Mouse (Mus musculus) liver, postnatal 0 days (tissue): Measurements from ENCODE around the gene Irf4.

Source experiments
- CTCF ChIP-seq: sonication (generic); IDR thresholded peaks from 2 replicates; pipeline ENCODE4 v1.5.1; 2016; ENCODE audit warnings: antibody characterized with exemption, low read depth
- EP300 ChIP-seq: IDR thresholded peaks from 2 replicates; pipeline ENCODE4 v1.6.1; 2016; ENCODE audit warnings: antibody characterized with exemption, low read depth, mild to moderate bottlenecking

DNA sequence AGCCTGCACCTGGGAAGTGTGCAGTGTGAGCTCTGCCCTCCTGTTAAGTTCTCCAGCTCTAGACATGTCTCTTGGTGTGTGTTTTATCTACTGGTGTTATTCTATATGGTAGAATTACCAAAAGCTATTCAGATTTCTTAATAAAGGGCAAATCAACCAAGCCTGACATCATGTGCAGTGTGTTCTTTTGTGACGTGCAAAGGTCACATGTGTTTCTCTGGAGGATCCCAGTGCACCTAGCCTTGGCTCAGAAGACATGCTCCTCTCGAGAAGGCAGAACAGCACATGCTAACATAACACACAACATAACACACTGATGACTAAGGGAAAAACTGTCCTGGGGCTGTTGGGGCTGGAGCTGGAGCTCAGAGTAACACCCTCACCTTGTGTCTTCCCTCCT is 38.0 kb upstream of the Irf4 start:
- TF ChIP-seq EP300 (no peak), CTCF (no peak)
